Mouse (Mus musculus): Measurements from ENCODE around the gene Mex3d. TPM values are rescaled to one million over a fixed set of nuclear protein-coding genes. Genes with fewer than 3 reads are reported as not detected.

Mex3d gene
- total and polyA plus RNA-seq, 2 experiments from 2014 or later: 2.9 to 20.0 TPM

- H3K4me1 ChIP-seq (ENCODE audit: control insufficient read depth, insufficient read depth): peaks cover 5% of the 10 kb centered on the region; the same call in 1 of the 2 replicates
- H3K27me3 ChIP-seq (ENCODE audit: control insufficient read depth, insufficient read depth, low read length): no peaks in the 10 kb centered on the region
- no peak overlapping the region for H3K4me2 ChIP-seq (ENCODE audit: low read depth, low read length)
- 90% methylated on average over 10 of the region's 10 CpGs for WGBS
- no peak for ATAC-seq (ENCODE audit: insufficient read depth, low read depth)
- H3K36me3 ChIP-seq (replicated peaks; ENCODE audit: control insufficient read depth, insufficient read depth, low read length): peaks cover 85% of the 10 kb centered on the region
- no peak for TF ChIP-seq EP300 (IDR thresholded peaks at IDR 0.05; ENCODE audit: low read depth)
- TF ChIP-seq CTCF (IDR thresholded peaks at IDR 0.05; ENCODE audit: low read depth): no peak
- H3K27ac ChIP-seq (ENCODE audit: low read depth): no peak overlapping the region
- no peak overlapping the region for H3K9ac ChIP-seq (replicated peaks; ENCODE audit: low read depth, low read length)
- DNase-seq (ENCODE audit: low spot score): no peak
- peaks cover 3% of the 10 kb centered on the region; the same call in 1 of the 2 replicates for H3K9me3 ChIP-seq (replicated peaks; ENCODE audit: control insufficient read depth, low read length)
- no peak overlapping the region for H3K4me3 ChIP-seq (ENCODE audit: low read depth, low read length)
These were observed 33.3 kb upstream of the Mex3d start for GRCm38 (mm10) chr10:80420729-80421128.

DNA sequence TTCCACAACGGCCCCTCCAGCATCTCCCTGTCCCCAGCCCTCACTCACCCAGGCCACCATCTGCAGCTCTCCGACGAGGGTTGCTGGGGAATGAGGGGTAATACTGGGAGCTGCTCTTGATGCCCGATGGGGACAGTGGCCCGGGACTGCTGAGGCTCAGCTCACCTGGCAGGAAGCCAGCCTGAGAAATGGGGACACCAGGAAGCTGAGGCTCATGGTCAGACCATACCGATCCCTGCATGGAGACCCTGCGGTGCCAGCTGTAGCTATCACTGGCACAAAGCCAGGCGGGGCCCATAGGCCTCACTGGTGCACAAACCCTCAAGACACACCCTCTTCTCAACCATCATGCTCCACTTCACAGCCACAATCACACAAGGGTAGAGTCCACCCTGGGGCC, 32.0 kb upstream of the Mex3d start:
- TF ChIP-seq CTCF (IDR thresholded peaks at IDR 0.05; ENCODE audit: low read depth): no peak
- no peak for TF ChIP-seq EP300 (IDR thresholded peaks at IDR 0.05; ENCODE audit: low read depth)
- no peaks in the 10 kb centered on the region for H3K27me3 ChIP-seq (ENCODE audit: control insufficient read depth, insufficient read depth, low read length)
- H3K36me3 ChIP-seq (replicated peaks; ENCODE audit: control insufficient read depth, insufficient read depth, low read length): peaks cover 84% of the 10 kb centered on the region
- DNase-seq (ENCODE audit: low spot score) (no peak), ATAC-seq (ENCODE audit: insufficient read depth, low read depth) (no peak)
- no peak overlapping the region for H3K27ac ChIP-seq (ENCODE audit: low read depth)
- no peak overlapping the region for H3K9ac ChIP-seq (replicated peaks; ENCODE audit: low read depth, low read length)
- peaks cover 5% of the 10 kb centered on the region; the same call in 1 of the 2 replicates for H3K4me1 ChIP-seq (ENCODE audit: control insufficient read depth, insufficient read depth)
- H3K4me3 ChIP-seq (ENCODE audit: low read depth, low read length): no peak overlapping the region
- WGBS: 61% methylated on average over 8 of the region's 8 CpGs
- H3K4me2 ChIP-seq (ENCODE audit: low read depth, low read length): no peak overlapping the region
- no peaks in the 10 kb centered on the region for H3K9me3 ChIP-seq (replicated peaks; ENCODE audit: control insufficient read depth, low read length)

DNA sequence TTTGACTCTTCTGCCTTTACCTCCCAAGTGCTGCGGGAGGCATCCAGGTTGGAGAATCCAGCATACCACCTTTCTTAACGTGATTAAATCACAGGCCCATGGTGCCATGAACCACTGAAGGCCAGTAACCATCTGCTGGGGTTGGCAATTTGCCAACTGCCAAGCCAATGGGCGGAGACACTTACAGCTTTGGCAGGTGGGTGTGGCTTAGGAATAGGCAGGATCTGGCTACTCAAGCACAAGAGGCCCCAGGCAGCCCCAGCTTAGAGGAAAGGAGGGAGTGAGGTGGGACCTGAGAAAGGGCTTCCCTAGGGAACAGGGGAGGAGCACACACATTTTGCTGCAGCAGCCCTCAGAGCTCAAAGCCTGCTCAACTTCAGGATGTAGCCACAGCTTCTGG, 30.9 kb upstream of the Mex3d start:
- Histone ChIP-seq H3K4me1 (ENCODE audit: control insufficient read depth, insufficient read depth) (peaks cover 5% of the 10 kb centered on the region; the same call in 1 of the 2 replicates), H3K27me3 (ENCODE audit: control insufficient read depth, insufficient read depth, low read length) (no peaks in the 10 kb centered on the region), H3K4me2 (ENCODE audit: low read depth, low read length) (no peak overlapping the region), H3K27ac (ENCODE audit: low read depth) (no peak overlapping the region), H3K36me3 (replicated peaks; ENCODE audit: control insufficient read depth, insufficient read depth, low read length) (peaks cover 85% of the 10 kb centered on the region), H3K9me3 (replicated peaks; ENCODE audit: control insufficient read depth, low read length) (no peaks in the 10 kb centered on the region), H3K4me3 (ENCODE audit: low read depth, low read length) (no peak overlapping the region), H3K9ac (replicated peaks; ENCODE audit: low read depth, low read length) (no peak overlapping the region)
- no peak for DNase-seq (ENCODE audit: low spot score)
- no peak for ATAC-seq (ENCODE audit: insufficient read depth, low read depth)
- 48% methylated on average over 3 of the region's 3 CpGs for WGBS
- no peak for TF ChIP-seq EP300 (IDR thresholded peaks at IDR 0.05; ENCODE audit: low read depth)
- TF ChIP-seq CTCF (IDR thresholded peaks at IDR 0.05; ENCODE audit: low read depth): no peak

GRCm38 (mm10) chr10:80417841-80418240, 30.4 kb upstream of the Mex3d start:
- H3K27ac ChIP-seq (ENCODE audit: low read depth): no peak overlapping the region
- H3K4me2 ChIP-seq (ENCODE audit: low read depth, low read length): no peak overlapping the region
- peaks cover 5% of the 10 kb centered on the region; the same call in 1 of the 2 replicates for H3K4me1 ChIP-seq (ENCODE audit: control insufficient read depth, insufficient read depth)
- no peak for DNase-seq (ENCODE audit: low spot score)
- H3K4me3 ChIP-seq (ENCODE audit: low read depth, low read length): no peak overlapping the region
- H3K9ac ChIP-seq (replicated peaks; ENCODE audit: low read depth, low read length): no peak overlapping the region
- H3K27me3 ChIP-seq (ENCODE audit: control insufficient read depth, insufficient read depth, low read length): no peaks in the 10 kb centered on the region
- H3K36me3 ChIP-seq (replicated peaks; ENCODE audit: control insufficient read depth, insufficient read depth, low read length): peaks cover 89% of the 10 kb centered on the region
- no peaks in the 10 kb centered on the region for H3K9me3 ChIP-seq (replicated peaks; ENCODE audit: control insufficient read depth, low read length)
- no peak for ATAC-seq (ENCODE audit: insufficient read depth, low read depth)
- 91% methylated on average over 1 of the region's 1 CpGs for WGBS
- no peak for TF ChIP-seq CTCF (IDR thresholded peaks at IDR 0.05; ENCODE audit: low read depth)
- no peak for TF ChIP-seq EP300 (IDR thresholded peaks at IDR 0.05; ENCODE audit: low read depth)

DNA sequence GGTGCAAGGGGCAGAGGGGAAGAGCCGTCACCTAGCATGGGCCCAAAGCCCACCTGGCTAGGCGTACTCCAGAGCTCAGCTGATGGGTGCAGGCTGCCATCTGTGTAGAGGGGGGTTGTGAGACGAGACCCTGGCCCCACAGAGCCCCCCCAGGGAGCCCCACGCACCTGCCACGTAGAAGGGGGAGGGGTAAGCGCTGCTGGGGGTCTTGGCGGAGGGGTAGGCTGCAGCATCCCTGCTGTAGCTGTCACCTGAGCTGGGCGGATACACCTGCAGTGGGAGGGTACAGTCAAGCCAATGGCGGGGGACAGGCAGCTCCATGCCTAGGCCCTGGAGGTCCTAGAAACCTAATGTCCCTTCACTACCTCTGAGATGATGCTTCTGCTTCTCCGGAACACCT, 29.9 kb upstream of the Mex3d start:
- WGBS: 93% methylated on average over 9 of the region's 10 CpGs
- Histone ChIP-seq H3K9ac (replicated peaks; ENCODE audit: low read depth, low read length) (no peak overlapping the region), H3K27ac (ENCODE audit: low read depth) (no peak overlapping the region), H3K27me3 (ENCODE audit: control insufficient read depth, insufficient read depth, low read length) (no peaks in the 10 kb centered on the region), H3K4me1 (ENCODE audit: control insufficient read depth, insufficient read depth) (peaks cover 3% of the 10 kb centered on the region; the same call in 1 of the 2 replicates), H3K4me2 (ENCODE audit: low read depth, low read length) (no peak overlapping the region), H3K4me3 (ENCODE audit: low read depth, low read length) (no peak overlapping the region), H3K36me3 (replicated peaks; ENCODE audit: control insufficient read depth, insufficient read depth, low read length) (peaks cover 93% of the 10 kb centered on the region), H3K9me3 (replicated peaks; ENCODE audit: control insufficient read depth, low read length) (no peaks in the 10 kb centered on the region)
- no peak for TF ChIP-seq CTCF (IDR thresholded peaks at IDR 0.05; ENCODE audit: low read depth)
- TF ChIP-seq EP300 (IDR thresholded peaks at IDR 0.05; ENCODE audit: low read depth): no peak
- no peak for DNase-seq (ENCODE audit: low spot score)
- no peak for ATAC-seq (ENCODE audit: insufficient read depth, low read depth)

DNA sequence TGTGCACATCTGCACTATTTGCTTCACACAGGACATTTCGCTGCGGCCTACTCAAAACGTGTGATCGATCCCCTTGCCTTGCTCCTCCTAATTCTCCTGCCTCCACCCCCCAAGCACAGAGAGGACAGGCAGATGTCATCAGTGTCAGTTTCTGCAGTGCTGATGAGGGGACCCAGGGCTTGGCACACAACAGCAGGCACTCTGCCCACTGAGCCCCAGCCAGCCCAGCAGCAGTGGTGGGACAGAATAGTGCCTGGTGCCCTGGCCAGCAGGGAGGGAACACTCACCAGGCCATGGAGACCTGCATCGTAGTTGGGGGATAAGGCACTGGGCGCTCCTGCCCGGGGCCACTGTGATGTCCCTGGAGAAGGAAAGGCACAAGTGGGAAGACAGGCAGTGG, 28.1 kb upstream of the Mex3d start:
- Histone ChIP-seq H3K9ac (replicated peaks; ENCODE audit: low read depth, low read length) (no peak overlapping the region), H3K27me3 (ENCODE audit: control insufficient read depth, insufficient read depth, low read length) (no peaks in the 10 kb centered on the region), H3K4me2 (ENCODE audit: low read depth, low read length) (no peak overlapping the region), H3K27ac (ENCODE audit: low read depth) (no peak overlapping the region), H3K36me3 (replicated peaks; ENCODE audit: control insufficient read depth, insufficient read depth, low read length) (peaks cover 94% of the 10 kb centered on the region), H3K4me3 (ENCODE audit: low read depth, low read length) (no peak overlapping the region), H3K9me3 (replicated peaks; ENCODE audit: control insufficient read depth, low read length) (no peaks in the 10 kb centered on the region), H3K4me1 (ENCODE audit: control insufficient read depth, insufficient read depth) (no peaks in the 10 kb centered on the region)
- DNase-seq (ENCODE audit: low spot score) (no peak), ATAC-seq (ENCODE audit: insufficient read depth, low read depth) (no peak)
- WGBS: 89% methylated on average over 7 of the region's 7 CpGs
- no peak for TF ChIP-seq CTCF (IDR thresholded peaks at IDR 0.05; ENCODE audit: low read depth)
- no peak for TF ChIP-seq EP300 (IDR thresholded peaks at IDR 0.05; ENCODE audit: low read depth)
